In the genomic region with DNA sequence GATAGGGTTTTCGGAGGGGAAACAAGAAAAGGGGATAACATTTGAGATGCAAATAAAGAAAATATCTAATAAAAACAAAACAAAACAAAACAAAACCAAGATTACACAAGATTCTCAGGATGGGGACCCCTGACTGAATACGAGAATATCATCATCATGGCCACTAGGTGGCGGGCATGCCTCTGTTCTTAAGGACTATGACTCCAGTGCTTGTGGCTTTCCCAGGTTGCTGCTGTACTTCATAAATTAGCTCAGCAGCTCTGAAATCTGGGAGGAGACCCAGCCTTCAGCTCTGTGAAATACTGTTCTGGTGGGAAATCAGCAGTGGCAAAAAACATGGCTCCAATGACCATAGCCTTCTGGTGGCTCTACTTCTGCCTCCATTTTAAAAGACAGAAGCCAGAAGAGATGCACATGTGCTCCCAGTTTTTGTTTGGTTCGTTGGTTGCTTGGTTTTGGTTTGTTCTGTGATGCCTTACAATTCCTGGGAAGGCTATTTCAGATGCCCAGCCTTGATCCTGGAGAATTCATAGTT, we compare ENCODE assay signal across 9 mouse cellular contexts. TPM values are rescaled to one million over a fixed set of nuclear protein-coding genes. Genes with fewer than 3 reads are reported as not detected.
A peak's percentile ranks its signal among the peaks of the same experiment; 100 is the strongest.
DNase-seq lines count a peak whose midpoint lies in the region; ATAC-seq lines count a peak whose summit lies in the region.
"Had no signal": no experiment of that assay in that cellular context is flagged by ENCODE, and none has a peak within 500 bp of the region (broad histone marks: within the 10 kb centered on the region; RNA-seq: fewer than 3 reads in every experiment).

No protein-coding gene starts in this region.

- H3K9me3 ChIP-seq in forebrain, embryonic 12.5 days, result no peaks in the 10 kb centered on the region
- H3K9me3 ChIP-seq in neural tube, embryonic 15.5 days (replicated peaks), result no peaks in the 10 kb centered on the region
- H3K9me3 ChIP-seq: heart, embryonic 13.5 days had no signal

- no peak overlapping the region for H3K9ac ChIP-seq in forebrain, embryonic 12.5 days
- H3K9ac ChIP-seq in neural tube, embryonic 15.5 days (replicated peaks), result no peak overlapping the region

- H3K27ac ChIP-seq in forebrain, embryonic 12.5 days, result no peak overlapping the region
- no peak overlapping the region for H3K27ac ChIP-seq in neural tube, embryonic 15.5 days (replicated peaks)
- H3K27ac ChIP-seq: heart, embryonic 13.5 days had no signal

- no peaks in the 10 kb centered on the region for H3K36me3 ChIP-seq in forebrain, embryonic 12.5 days (replicated peaks)
- no peaks in the 10 kb centered on the region for H3K36me3 ChIP-seq in neural tube, embryonic 15.5 days
- H3K36me3 ChIP-seq: heart, embryonic 13.5 days had no signal

- H3K4me3 ChIP-seq in forebrain, embryonic 12.5 days (replicated peaks), result no peak overlapping the region
- no peak overlapping the region for H3K4me3 ChIP-seq in neural tube, embryonic 15.5 days (replicated peaks)
- H3K4me3 ChIP-seq: heart, embryonic 13.5 days had no signal

- H3K4me1 ChIP-seq in forebrain, embryonic 12.5 days, result no peaks in the 10 kb centered on the region
- peaks cover 7% of the 10 kb centered on the region; the same call in 1 of the 2 replicates for H3K4me1 ChIP-seq in neural tube, embryonic 15.5 days

- H3K4me2 ChIP-seq in forebrain, embryonic 12.5 days, result no peak overlapping the region
- 0 out of 2 replicates have a peak overlapping the region, but pooled peaks have one; percentile 6 for H3K4me2 ChIP-seq in neural tube, embryonic 15.5 days
- H3K4me2 ChIP-seq: heart, embryonic 13.5 days had no signal

- no peaks in the 10 kb centered on the region for H3K27me3 ChIP-seq in forebrain, embryonic 12.5 days
- no peaks in the 10 kb centered on the region for H3K27me3 ChIP-seq in neural tube, embryonic 15.5 days (replicated peaks)
- H3K27me3 ChIP-seq: heart, embryonic 13.5 days had no signal

- 20% methylated on average over 4 of the region's 4 CpGs for WGBS in forebrain, embryonic 12.5 days
- WGBS in neural tube, embryonic 15.5 days, result 16% methylated on average over 4 of the region's 4 CpGs

- peak; percentile 85; the same call in 1 of the 2 replicates for ATAC-seq in forebrain, embryonic 12.5 days (ENCODE audit: low FRiP score)
- peak; percentile 72 to 74; a peak in 3 of 4 replicates for ATAC-seq in hematopoietic stem cell, adult 5-6 weeks (replicated peaks in 1 of 2; ENCODE audit: insufficient read depth in 1 of 2, low FRiP score in 2 of 2, low TSS enrichment in 1 of 2, low read depth in 1 of 2, poor library complexity in 2 of 2, severe bottlenecking in 2 of 2)
- ATAC-seq in neural tube, embryonic 15.5 days (ENCODE audit: low FRiP score), result peak; percentile 90

- DNase-seq in ES-CJ7 (ENCODE audit: low read depth, low spot score), result peak; percentile 80
- DNase-seq in c-Kit-positive CD71-negative TER-119-negative erythroid progenitor cells, embryonic 14.5 days (ENCODE audit: low read depth), result peak; percentile 68
- DNase-seq in layer of hippocampus, adult 11-12 months (ENCODE audit: low spot score), result peak; percentile 74
- peak; percentile 64 to 73 for DNase-seq in lung, adult 18-20 months
- peak; percentile 13 to 31 for DNase-seq in thymus, adult 18-20 months

RNA-seq across cellular contexts. Expression of gene Serpinb1c, which starts 4.5 kb away (rescaled TPM):
- polyA plus RNA-seq in forebrain, embryonic 12.5 days (2016; fragmentation: Nextera tagmentation; extraction: Ambion mirVana), result not detected in 2 replicates
- total RNA-seq in hematopoietic stem cell, adult 5-6 weeks (2017), result not detected in 2 replicates
- polyA plus RNA-seq in neural tube, embryonic 15.5 days (2015; fragmentation: Nextera tagmentation; extraction: Ambion mirVana), result 0.20 TPM in 1 of 2 replicates, not detected in the other

RNA-seq across cellular contexts. Expression of gene Serpinb1a, which starts 51.6 kb away (rescaled TPM):
- polyA plus RNA-seq in forebrain, embryonic 12.5 days (2016; fragmentation: Nextera tagmentation; extraction: Ambion mirVana), result 0.33 and 0.51 TPM in 2 replicates
- total RNA-seq in hematopoietic stem cell, adult 5-6 weeks (2017), result 253 and 288 TPM in 2 replicates
- polyA plus RNA-seq in neural tube, embryonic 15.5 days (2015; fragmentation: Nextera tagmentation; extraction: Ambion mirVana), result 3.3 and 18.5 TPM in 2 replicates

Comparison
In these comparisons a context has a peak if more than half of its experiments do, and no peak if none do; other contexts are left out.
1. DNase-seq: peak in every context shown above with its lines; median percentile 80 in ES-CJ7; 74 in layer of hippocampus, adult 11-12 months; 68 in lung, adult 18-20 months; 68 in c-Kit-positive CD71-negative TER-119-negative erythroid progenitor cells, embryonic 14.5 days; 22 in thymus, adult 18-20 months.